Mouse (Mus musculus) gastrocnemius, adult 2 months (tissue): ENCODE results near the gene Lrrc15. TPM values are rescaled to one million over a fixed set of nuclear protein-coding genes. Genes with fewer than 3 reads are reported as not detected.
A peak's percentile ranks its signal among the peaks of the same experiment; 100 is the strongest.

ENCODE experiments used
- DNase-seq: peaks from one replicate; pipeline ENCODE4 v3.0.0; 2022
- H3K27ac ChIP-seq: fragments of 200-600 bp; 2 replicates; pipeline ENCODE4 v1.8.1; 2022; ENCODE audit warnings: mild to moderate bottlenecking
- H3K4me3 ChIP-seq: fragments of 200-600 bp; 2 replicates; pipeline ENCODE4 v1.8.1; 2022; ENCODE audit warnings: mild to moderate bottlenecking, moderate library complexity
- CTCF ChIP-seq: fragments of 200-600 bp; IDR thresholded peaks from 2 replicates; pipeline ENCODE4 v1.8.1; 2022; ENCODE audit warnings: antibody characterized with exemption, mild to moderate bottlenecking, moderate library complexity
- intact Hi-C: fragments of 180-260 bp; cut with DNase I; formaldehyde crosslinking; loops from one replicate; pipeline ENCODE4 v1.15.1; 2025
- long read RNA-seq, 2 experiments: library from polyadenylated mRNA; stranded (forward); transcript quantifications; one replicate each; pipeline ENCODE4 v2.0.0; 2021
- total RNA-seq, 2 experiments: library from RNA; stranded (reverse); gene quantifications; 2 replicates each; pipeline ENCODE4 v1.2.3; 2021

Lrrc15 gene
- under 1 TPM; 0.08 to 0.14 TPM for total RNA-seq
- long read RNA-seq, experiment 1: 0 reads
- long read RNA-seq, experiment 2: 0 reads

DNA sequence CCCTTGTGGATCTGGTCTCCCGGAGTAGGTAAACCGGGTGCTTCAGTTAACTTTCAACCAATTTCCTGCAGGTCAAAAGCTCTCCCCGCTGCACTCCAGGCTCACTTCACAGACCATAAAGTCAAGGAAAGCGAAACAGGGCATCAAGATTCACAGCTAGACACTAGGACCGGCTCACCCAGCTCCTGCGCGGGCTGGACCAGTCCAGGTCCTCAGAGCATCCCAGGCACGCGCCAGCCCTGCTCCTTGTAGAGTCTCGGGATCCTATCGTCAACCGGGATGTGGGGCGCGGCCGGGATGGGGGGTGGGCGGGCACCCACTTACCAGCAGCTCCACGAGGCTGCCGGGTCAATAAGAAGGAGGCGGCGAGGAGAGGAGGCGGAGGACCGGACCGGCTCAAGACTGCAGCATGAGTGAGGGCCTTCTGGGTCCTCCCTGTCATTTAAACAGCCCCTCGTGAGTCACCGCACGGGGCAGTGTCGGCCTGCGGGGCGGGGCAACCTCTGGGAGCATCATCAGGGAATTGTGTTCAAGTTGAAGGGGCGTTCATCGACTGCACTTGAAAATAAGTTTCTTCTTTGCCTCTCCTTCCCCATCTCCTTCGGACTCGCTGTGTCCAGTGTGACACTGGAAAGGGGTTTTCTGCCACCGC is at the start of gene Lrrc15:
TSS of gene Lrrc15 (minus strand) at position 413 of the 652 bp plus-strand sequence.
- TF ChIP-seq CTCF: peak; percentile 22; the same call in 1 of the 2 replicates
- peak; percentile 35 for DNase-seq
- Histone ChIP-seq H3K4me3 (peak within 1 kb of the TSS; percentile 58), H3K27ac (no peak within 1 kb of the TSS)
- intact Hi-C loops: no loop called here

DNA sequence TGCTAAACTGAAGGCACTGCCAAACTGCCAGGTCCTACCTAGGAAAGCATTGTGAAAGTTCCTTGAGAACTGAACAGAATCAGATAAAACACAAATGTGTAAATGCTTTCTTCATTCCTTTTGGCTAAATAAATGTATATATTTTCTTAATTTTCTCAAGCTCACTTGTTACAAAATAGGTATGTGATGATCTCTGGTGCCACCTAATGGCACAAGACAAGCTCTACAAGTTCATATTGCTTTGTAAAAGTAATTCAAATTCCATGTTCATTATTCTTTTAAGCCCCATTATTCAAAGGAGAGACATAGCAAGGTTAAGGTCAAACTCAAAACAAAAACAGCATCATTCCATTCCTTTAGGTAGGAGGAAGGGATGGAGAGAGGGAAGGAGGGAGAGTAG is 31.2 kb upstream of the Lrrc15 start:
- Histone ChIP-seq H3K27ac (no peak overlapping the region), H3K4me3 (no peak overlapping the region)
- no peak for DNase-seq
- peak; percentile 81 for TF ChIP-seq CTCF
- intact Hi-C loops: loop anchor here (1.0 kb wide), 1 partner anchor 62 kb away; no protein-coding TSS in a partner anchor

DNA sequence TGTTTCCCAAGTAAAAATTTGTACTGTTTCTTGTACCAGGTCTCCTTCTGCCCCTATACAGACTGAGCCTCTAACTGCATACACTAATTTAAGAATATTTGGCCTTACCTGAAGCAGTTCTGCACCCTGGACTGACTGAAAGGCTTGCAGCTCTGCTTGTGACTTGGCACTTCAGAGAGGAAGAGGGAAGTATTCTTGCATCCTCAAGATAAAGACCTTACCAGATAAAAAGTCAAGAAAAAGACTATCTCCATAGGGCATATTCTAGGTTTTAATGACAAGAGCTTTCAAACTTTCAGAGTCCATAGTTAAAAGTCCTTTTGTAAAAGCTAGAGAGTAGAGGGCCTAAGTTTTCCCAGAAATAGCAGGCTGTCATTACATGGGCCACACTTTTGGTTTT is 27.6 kb upstream of the Lrrc15 start, which contains the start of gene Gp5:
TSS of gene Gp5 (minus strand) at position 133 of the 400 bp plus-strand sequence.
- TF ChIP-seq CTCF: no peak
- no peak for DNase-seq
- Histone ChIP-seq H3K27ac (no peak within 1 kb of the TSS), H3K4me3 (peak within 1 kb of the TSS; percentile 72)
- intact Hi-C loops: no loop called here

DNA sequence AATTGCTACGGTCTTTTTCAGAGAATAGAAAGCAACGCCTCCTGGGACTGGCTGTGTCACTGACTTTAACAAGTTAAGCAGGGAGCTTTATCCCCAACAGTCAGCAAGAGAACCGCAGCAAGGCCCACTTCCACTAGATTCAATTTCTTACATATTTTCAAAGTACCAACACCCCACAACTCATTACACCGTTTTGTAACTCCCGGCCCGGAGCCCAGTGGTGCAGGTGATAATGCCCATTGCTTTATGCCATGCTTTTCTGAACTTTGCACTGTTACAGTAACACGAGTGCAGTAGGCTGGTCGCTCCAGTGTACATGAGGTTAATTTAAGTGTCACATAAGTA is 27.1 kb upstream of the Lrrc15 start:
- no peak overlapping the region for H3K4me3 ChIP-seq
- TF ChIP-seq CTCF: no peak
- intact Hi-C loops: no loop called here
- DNase-seq: no peak
- no peak overlapping the region for H3K27ac ChIP-seq

DNA sequence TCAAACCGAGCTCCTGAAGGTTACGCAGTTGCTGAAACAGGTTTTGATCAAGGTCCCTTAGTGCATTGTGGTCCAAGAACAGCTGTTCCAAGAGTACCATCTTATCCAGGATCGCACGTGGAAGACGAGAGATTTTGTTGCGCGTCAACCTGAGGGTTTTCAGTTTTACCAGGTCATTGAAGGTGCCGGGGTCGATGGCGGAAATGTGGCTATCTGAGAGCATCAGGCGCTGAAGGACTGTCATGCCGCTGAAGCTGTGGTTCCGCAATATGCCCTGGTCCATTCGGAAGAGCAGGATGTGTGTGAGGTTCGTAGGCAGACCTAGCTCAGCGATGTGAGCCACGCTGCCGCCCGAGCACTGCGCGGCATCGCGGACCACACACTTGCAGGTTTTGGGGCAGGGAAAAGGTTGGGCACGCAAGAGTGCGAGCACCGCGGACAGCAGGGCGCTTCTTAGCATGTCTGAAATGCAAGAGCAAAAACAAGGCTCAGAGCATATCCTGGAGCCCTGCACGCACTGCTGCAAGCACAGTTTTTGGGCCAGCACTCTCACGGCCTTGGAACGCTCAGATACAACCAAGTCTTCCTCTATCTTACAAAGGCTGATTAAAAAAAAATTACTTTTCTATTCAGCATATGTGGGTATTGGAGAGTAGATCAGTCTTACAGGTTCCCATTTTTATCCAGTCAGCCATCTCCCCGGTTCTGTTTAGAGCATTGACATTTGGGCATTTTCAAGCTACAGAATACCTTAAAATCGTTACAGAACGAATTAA is 26.5 kb upstream of the Lrrc15 start:
- intact Hi-C loops: no loop called here
- Histone ChIP-seq H3K27ac (no peak overlapping the region), H3K4me3 (peak overlapping the region; percentile 72)
- no peak for DNase-seq
- TF ChIP-seq CTCF: no peak

DNA sequence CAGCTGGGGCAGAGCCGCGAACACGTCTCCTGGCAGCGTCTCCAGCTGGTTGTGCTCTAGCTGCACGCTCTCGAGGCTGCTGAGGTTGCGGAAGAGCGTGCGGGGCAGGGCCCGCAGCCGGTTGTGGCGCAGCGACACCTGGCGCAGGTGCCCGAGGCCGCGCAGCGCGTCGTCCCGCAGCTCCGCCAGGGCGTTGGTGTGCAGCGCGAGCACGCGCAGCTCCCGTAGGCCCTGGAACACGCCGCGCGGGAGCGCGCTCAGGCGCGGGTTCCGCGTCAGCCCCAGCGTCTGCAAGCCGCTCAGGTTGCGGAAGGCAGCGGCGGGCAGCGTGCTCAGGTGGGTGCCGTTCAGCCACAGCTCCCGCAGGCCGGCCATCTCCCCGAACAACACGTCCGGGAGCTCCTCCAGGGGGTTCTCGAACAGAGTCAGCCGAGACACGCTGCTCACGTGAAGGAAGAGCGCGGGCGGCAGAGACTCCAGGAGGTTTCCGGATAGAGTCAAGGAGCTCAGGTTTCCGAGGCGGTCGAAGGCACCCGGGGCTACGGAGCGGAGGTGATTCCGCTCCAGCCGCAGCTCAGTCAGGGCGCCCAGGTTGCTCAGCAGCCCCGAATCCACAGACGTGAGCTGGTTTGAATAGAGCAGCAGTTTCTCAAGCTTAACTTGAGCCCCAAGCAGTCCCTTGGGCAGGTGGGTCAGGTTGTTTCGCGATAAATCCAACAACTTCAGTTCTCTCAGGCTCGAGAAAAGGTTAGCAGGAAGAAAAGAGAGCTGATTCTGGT is 25.7 kb upstream of the Lrrc15 start:
- intact Hi-C loops: no loop called here
- peak; percentile 55 for DNase-seq
- H3K4me3 ChIP-seq: peak overlapping the region; percentile 72
- no peak for TF ChIP-seq CTCF
- no peak overlapping the region for H3K27ac ChIP-seq

GRCm38 (mm10) chr16:30307961-30308615 is 25.0 kb upstream of the Lrrc15 start:
- intact Hi-C loops: no loop called here
- DNase-seq: peak; percentile 47
- Histone ChIP-seq H3K27ac (no peak overlapping the region), H3K4me3 (peak overlapping the region; percentile 72)
- TF ChIP-seq CTCF: no peak

DNA sequence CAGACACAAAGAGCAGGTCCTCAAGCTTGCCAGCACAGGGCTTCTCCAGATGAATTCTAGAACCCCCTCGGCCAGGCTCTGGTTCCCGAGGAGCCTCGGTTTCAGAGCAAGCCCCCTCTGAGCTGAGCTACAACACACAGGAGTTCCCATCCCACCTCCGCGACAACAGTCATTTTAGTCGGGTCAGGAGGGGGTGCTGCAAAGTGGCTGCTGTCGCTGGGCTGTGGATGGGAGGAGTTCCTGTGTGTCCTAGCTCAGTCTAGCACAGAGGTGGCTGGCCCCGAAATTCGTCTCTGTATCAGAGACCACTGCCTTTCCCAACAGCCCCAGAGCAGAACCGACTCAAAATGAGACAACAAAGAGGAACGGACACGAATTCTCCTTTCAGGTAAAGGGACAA is 24.2 kb upstream of the Lrrc15 start:
- Histone ChIP-seq H3K27ac (no peak overlapping the region), H3K4me3 (no peak overlapping the region)
- no peak for DNase-seq
- intact Hi-C loops: no loop called here
- TF ChIP-seq CTCF: no peak

DNA sequence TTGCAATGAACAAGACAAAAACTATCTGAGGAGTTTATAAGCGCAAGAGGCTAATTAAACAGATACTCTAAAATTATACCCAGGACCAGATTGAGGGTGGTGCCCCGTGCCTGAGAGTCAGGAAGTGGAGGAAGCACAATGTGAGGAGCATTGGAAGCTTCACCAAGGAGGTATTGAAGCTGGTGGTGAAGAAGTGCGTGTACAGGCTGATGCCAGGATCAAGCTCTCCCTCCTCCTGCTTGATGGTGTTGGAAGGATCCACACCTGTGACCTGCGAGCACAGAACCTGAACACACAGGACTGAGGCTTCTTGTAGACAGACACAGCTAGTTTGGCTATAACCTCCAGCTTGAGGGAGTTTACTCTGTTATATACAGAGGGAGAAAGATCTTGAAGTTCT is 23.0 kb upstream of the Lrrc15 start:
- no peak for DNase-seq
- H3K4me3 ChIP-seq: no peak overlapping the region
- intact Hi-C loops: no loop called here
- no peak for TF ChIP-seq CTCF
- no peak overlapping the region for H3K27ac ChIP-seq

GRCm38 (mm10) chr16:30304236-30304635 is 21.2 kb upstream of the Lrrc15 start:
- H3K4me3 ChIP-seq: no peak overlapping the region
- DNase-seq: no peak
- no peak overlapping the region for H3K27ac ChIP-seq
- TF ChIP-seq CTCF: no peak
- intact Hi-C loops: no loop called here

DNA sequence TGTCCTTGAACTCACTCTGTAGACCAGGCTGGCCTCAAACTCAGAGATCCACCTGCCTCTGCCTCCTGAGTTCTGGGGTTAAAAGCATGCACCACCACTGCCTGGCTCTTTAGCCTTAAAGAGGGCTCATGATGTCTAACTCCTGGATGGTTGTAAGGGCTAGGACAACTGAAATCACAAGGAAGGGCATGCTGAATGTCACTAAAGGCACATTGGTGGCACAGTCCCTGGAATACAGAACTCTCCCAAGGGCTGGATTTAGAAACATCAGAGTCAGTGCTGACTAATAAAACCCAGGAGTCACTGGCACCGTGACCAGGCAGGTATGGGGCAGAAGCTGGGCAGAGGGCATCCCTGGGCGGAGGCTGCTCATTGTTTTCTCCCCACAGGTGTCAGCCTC is 20.4 kb upstream of the Lrrc15 start:
- TF ChIP-seq CTCF: no peak
- no peak for DNase-seq
- no peak overlapping the region for H3K4me3 ChIP-seq
- intact Hi-C loops: no loop called here
- no peak overlapping the region for H3K27ac ChIP-seq

DNA sequence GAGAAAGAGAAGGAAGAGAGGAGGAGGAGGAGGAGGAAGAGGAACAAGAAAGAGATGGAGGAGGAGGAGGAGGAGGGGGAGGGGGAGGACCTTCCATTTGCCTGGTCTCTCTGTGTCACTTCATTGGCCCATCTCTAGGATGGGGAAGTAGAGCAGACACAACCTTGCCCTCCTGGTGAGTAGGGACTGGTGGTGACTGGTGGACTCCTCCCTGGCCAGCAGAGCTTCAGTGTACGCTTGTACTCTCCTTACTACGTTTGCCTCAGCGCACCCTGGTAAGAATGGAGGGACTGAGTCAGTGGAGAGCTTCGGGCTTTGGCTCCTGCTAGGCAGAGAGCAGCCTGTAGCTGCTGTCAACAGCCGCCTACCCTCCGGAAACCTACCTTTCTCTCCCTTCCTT is 19.6 kb upstream of the Lrrc15 start:
- Histone ChIP-seq H3K4me3 (no peak overlapping the region), H3K27ac (no peak overlapping the region)
- DNase-seq: no peak
- no peak for TF ChIP-seq CTCF
- intact Hi-C loops: no loop called here
